Mouse (Mus musculus): ENCODE results near the gene Hamp2.
"Not testable (repeated sequence)": the region's sequence is repeated elsewhere in the genome, so short reads cannot be mapped to it uniquely, and the experiment has no call there.

Hamp2 gene

GRCm38 (mm10) chr7:30924581-30924980 lies at the start of gene Hamp2:
Gene Hamp2 (minus strand): TSS chr7:30924681.
- not testable (repeated sequence) for DNase-seq (ENCODE audit: low spot score)

DNA sequence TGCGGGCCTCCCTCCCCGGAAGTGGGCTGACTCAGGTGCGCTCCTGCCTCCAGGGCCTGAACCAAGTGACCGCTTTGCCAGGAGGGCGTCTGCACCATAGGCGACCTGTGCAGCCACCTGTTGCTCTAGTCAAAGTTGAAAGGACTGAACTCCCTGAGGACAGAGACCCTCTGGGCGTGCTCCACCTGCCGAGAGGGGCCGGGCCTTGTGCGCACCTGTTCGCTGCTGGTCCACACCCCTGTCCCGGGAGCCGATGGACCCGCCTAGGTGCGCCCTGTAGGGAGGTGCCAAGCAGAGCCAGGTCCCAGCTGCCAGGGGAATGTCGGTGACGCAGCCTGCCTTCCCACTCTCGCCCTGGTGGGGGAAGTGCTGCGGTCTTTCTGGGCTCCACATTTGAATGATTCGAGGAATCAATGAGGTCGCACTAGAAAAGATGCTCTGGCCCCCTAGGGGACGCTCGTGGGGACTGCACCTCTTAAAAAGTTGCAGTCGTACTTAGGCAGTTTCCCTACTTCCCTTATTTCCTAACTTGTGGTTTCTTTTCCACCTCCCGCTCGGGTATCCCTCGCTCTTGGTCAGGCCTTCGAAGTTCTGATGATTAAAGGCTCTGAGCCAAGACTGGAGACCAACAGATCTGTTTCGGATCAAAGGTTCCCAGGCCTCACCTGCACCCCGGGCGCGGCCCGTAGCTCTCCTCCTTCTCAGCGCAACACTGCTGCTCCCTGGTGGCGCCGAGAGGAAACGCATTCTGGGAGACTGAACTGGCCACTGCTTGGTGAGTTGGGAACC lies 49.2 kb upstream of the Hamp2 start, which contains the start of gene Fam187b:
Gene Fam187b (plus strand): TSS at position 290 of the 789 bp plus-strand sequence.
- peak; percentile 75 for DNase-seq (ENCODE audit: low spot score)

DNA sequence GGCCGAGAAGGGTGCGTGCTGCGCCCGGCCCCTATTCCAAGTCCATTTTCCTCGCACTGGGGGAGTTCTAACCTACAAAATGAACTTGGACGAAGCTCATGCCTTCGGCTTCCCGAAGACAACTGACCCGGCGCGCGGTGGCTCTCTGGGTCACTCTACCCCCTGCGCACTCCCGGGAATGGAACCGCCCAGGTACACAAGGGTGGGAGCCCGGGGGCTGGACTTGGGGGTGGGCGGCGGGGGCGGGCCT lies 48.7 kb upstream of the Hamp2 start, which contains the start of gene Lsr:
Gene Lsr (minus strand): TSS at position 214 of the 250 bp plus-strand sequence.
- peak; percentile 31 for DNase-seq (ENCODE audit: low spot score)

DNA sequence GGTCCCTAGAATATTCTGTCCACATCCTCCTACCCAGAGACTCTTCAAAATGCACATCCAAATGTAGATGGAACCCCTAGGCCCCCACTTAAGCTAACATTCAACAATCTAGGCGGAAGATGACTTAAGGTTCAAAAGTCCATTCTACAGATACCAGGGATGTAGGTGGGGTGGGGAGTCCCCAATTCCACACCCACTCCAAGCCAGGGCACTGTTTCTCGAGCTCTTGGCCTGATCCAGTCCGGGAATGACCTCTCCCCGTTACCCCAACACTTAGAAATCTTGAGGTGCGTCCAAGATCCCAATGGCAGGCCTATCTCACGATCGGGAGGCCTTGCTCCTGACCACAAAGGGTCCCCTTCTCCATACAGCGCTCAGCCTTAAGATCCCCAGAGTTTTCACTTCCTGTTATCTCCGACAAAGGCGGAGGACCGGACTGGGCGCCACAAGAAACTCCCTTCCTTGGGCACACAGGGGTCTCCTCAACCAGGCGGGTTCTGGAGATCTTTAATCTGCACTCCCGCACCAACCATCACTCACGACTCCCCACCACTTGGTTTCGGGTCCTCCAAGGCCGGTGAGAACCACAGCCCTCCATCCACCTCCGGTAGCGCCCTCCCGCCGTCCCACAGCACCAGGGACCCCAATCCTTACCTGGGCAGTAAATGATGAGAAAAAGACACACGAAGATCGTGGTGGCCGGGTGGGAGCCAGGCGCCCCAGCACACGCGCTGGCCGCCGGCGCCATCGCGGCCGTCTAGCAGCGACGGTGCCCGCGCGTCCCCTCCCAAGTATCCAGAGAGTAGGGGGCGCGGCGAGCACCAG lies 48.2 kb upstream of the Hamp2 start:
- no peak for DNase-seq (ENCODE audit: low spot score)

DNA sequence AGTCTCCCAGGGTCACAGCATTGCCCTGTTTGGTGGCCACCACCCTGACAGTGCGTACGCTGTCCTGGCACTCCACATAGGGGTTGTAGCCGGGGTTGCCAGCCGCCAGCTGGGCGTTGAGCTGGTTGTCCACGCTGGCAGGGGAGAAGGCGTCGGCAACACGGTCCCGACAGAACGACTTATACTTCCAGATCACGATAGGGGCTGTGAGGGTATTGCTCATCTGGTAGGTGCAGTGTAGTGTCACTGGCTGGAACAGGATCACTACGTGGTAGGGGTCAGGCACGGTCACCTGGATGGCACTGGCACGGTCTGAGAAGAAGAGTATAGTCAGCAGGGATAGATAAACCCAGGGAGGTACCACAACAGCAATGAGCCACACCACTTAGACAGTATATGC lies 47.4 kb upstream of the Hamp2 start:
- no peak for DNase-seq (ENCODE audit: low spot score)

- no peak for DNase-seq (ENCODE audit: low spot score)
Observed at GRCm38 (mm10) chr7:30969174-30969573, 44.7 kb upstream of the Hamp2 start.

GRCm38 (mm10) chr7:30968611-30969010 lies 44.1 kb upstream of the Hamp2 start:
- DNase-seq (ENCODE audit: low spot score), result no peak

GRCm38 (mm10) chr7:30966657-30967056 lies 42.2 kb upstream of the Hamp2 start:
- DNase-seq (ENCODE audit: low spot score), result no peak

GRCm38 (mm10) chr7:30965677-30966076 lies 41.2 kb upstream of the Hamp2 start:
- no peak for DNase-seq (ENCODE audit: low spot score)

DNA sequence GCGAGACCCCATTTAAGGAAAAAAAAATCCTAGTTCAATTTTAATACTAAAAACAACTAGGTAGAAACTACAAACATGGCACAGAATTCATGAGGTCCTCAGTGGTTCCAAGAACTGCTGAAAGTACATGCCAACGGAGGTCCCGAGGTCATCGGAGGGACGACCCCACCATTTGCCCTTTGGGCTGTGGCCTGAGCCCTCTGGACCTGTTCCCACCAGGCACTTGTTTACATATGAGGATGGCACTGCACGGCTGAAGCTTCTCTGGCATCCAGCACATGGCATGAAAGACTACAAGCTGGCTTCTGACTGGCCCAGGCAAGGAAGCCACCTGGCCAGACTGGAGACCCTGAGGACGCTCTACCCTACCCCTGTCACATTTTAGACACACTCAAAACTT lies 39.9 kb upstream of the Hamp2 start:
- DNase-seq (ENCODE audit: low spot score), result no peak

- no peak for DNase-seq (ENCODE audit: low spot score)
Observed at GRCm38 (mm10) chr7:30962862-30963261, 38.4 kb upstream of the Hamp2 start.

- no peak for DNase-seq (ENCODE audit: low spot score)
Observed at GRCm38 (mm10) chr7:30959786-30960349, 35.4 kb upstream of the Hamp2 start.

GRCm38 (mm10) chr7:30958866-30959487 lies 34.5 kb upstream of the Hamp2 start:
- no peak for DNase-seq (ENCODE audit: low spot score)

- no peak for DNase-seq (ENCODE audit: low spot score)
Observed at GRCm38 (mm10) chr7:30958109-30958865, 33.8 kb upstream of the Hamp2 start.

DNA sequence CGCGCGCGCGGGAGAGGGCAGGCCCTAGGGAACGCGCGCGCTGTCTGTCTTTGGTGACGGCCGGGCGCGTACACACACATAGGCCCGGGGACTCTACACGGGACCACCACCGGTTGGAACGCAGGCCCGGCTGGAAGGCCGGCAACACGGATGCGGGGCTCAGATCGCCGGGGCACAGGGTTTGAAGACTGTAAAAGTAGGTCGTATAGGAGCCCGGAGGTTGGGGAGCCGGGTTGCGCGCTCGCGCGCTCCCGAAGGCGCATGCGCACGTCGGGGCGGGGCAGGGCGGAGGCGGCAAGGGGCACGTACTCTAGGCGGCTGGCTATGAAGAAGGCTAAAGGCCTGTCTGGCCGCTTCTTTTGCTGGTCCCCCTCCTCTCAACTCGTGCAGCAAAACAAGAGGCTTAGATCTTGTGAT lies 32.9 kb upstream of the Hamp2 start:
- DNase-seq (ENCODE audit: low spot score), result peak; percentile 65

GRCm38 (mm10) chr7:30956756-30957366 lies 32.4 kb upstream of the Hamp2 start, which contains the start of gene Usf2:
Gene Usf2 (minus strand): TSS chr7:30956803.
- DNase-seq (ENCODE audit: low spot score), result no peak

GRCm38 (mm10) chr7:30956357-30956751 lies 31.9 kb upstream of the Hamp2 start:
- no peak for DNase-seq (ENCODE audit: low spot score)

GRCm38 (mm10) chr7:30955584-30956356 lies 31.3 kb upstream of the Hamp2 start:
- DNase-seq (ENCODE audit: low spot score), result peak; percentile 81

- DNase-seq (ENCODE audit: low spot score), result no peak
Observed at GRCm38 (mm10) chr7:30954971-30955520, 30.6 kb upstream of the Hamp2 start.

GRCm38 (mm10) chr7:30954036-30954435 lies 29.6 kb upstream of the Hamp2 start:
- DNase-seq (ENCODE audit: low spot score), result no peak

Data from urinary bladder, postnatal 10 days (tissue).